Mouse (Mus musculus) lung, adult 2 months (tissue): ENCODE measurements at regions not wholly inside any gene's neighbourhood (a gene's known extent, or its start where the extent isn't known, plus 50 kb on each side); places are given as distances from the start of the nearest gene placed in this dataset.

Source experiments
- DNase-seq: peaks from one replicate; pipeline ENCODE4 v3.0.0; 2022
- H3K4me1 ChIP-seq: fragments of 200-500 bp; 2 replicates; pipeline ENCODE4 v1.6.1; 2011; ENCODE audit warnings: low read length; ENCODE audit not compliant: control insufficient read depth, insufficient read depth
- H3K4me3 ChIP-seq: fragments of 200-500 bp; replicated peaks from 2 replicates; pipeline ENCODE3; 2011; ENCODE audit warnings: low read depth, mild to moderate bottlenecking, control low read depth, low read length; ENCODE audit errors: extremely low read depth
- CTCF ChIP-seq: fragments of 200-500 bp; IDR thresholded peaks from 2 replicates; pipeline ENCODE4 v1.5.1; 2011; ENCODE audit warnings: mild to moderate bottlenecking, low read length, control low read depth; ENCODE audit not compliant: insufficient read depth
- POLR2A ChIP-seq: fragments of 200-500 bp; IDR thresholded peaks from 2 replicates; pipeline ENCODE4 v1.6.1; 2011; ENCODE audit warnings: low read depth, mild to moderate bottlenecking, control low read depth, low read length, borderline replicate concordance; ENCODE audit errors: extremely low read depth
- WGBS: fragments of 180-500 bp; shearing (Covaris S2); methylation state at CpG from one replicate; pipeline ENCODE4 v1.1.7; 2018; 5-methylcytosine and 5-hydroxymethylcytosine counted together

DNA sequence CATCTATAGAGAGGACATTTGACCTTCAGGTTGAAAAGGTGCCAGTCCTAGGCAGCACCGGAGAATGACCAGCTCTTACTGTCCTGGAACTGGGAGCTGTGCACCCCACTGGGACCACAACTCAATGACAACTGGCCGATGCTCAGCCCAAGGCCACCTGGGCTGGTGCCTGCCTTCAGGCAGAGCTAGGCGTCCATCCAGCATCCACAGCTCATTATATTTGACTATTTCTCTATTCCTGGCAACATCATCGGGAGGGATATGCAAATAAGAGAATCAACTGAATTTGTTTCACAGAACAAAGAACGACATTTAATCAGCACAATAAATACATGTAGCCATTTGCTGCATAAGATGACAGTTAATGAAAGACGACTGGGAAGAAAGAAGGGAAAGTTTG is 149.0 kb upstream of the Gli2 start:
- no peaks in the 10 kb centered on the region for H3K4me1 ChIP-seq
- TF ChIP-seq CTCF (no peak), POLR2A (no peak)
- 83% methylated on average over 6 of the region's 6 CpGs for WGBS
- H3K4me3 ChIP-seq = no peak overlapping the region
- no peak for DNase-seq

DNA sequence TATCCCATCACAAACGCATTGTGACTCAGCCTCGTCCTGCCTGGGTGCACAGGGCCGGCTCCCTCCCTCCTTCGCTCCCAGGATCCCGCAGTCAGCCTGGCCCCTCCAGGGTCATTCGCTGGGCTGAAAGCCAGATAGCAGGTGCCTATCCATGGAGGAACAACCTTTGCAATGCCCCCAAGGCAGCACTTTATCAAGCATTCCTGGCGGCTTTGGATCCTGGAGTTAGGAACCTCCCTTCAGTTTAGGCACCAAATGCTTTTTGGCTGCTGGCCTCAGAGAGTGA is 143.9 kb upstream of the Gli2 start:
- 31% methylated on average over 7 of the region's 7 CpGs for WGBS
- DNase-seq = no peak
- H3K4me1 ChIP-seq = no peaks in the 10 kb centered on the region
- H3K4me3 ChIP-seq = no peak overlapping the region
- TF ChIP-seq CTCF (no peak), POLR2A (no peak)

DNA sequence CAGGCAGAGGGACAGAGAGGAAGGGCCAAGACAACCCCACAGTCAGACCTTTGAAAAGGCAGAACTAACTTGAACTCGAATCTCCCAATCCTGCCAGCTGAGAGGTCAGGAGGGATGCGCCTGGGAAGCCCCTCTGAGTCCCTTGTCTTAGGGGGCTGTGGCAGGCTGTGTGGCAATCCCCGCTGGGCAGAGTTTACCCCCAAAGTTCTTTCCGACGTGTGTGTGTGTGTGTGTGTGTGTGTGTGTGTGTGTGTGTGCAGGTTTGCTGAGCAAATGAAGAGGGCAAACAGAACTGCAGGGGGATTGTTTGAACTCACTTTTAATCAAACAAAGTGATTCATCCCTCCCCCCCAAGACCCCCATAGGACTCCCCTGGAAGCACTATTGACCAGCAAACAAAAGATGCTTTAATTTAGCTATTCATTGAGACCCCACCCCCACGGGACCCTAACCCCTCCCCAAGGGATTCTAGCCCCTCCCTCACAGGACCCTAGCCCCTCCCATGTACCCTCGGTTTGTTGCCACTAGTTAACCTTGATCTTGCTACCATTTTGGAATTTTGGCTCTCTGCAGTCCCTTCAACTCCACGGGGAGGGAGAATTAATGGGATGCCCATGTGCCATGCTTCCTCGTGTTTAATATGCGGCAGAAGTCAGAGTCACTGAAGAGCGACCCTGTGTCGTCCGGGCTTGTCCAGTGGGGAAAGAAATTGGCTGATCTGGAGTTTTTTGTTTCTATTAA is 143.4 kb upstream of the Gli2 start:
- Histone ChIP-seq H3K4me3 (no peak overlapping the region), H3K4me1 (no peaks in the 10 kb centered on the region)
- 46% methylated on average over 13 of the region's 13 CpGs for WGBS
- no peak for TF ChIP-seq CTCF
- TF ChIP-seq POLR2A = no peak
- no peak for DNase-seq

DNA sequence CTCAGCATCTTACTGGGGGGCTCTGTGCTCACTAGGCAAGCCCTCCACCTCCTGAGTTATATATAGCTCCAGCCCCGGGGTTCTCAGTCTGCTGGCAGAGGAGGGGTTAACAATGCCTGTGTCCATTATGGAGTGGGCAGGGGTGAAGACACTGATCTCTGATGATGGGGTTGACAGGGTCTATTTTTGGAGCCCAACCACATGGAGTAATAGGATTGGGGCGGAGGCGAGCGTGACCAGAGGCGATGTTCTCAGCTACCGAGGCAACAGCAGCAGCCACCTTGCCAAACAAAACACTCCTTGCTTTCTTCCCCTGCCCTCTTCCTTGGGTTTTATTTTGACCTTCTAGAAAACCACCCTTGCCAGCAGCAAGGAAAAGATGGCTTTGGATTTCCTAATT is 141.1 kb upstream of the Gli2 start:
- Histone ChIP-seq H3K4me3 (no peak overlapping the region), H3K4me1 (no peaks in the 10 kb centered on the region)
- WGBS = 67% methylated on average over 6 of the region's 6 CpGs
- no peak for DNase-seq
- no peak for TF ChIP-seq CTCF
- TF ChIP-seq POLR2A = no peak

DNA sequence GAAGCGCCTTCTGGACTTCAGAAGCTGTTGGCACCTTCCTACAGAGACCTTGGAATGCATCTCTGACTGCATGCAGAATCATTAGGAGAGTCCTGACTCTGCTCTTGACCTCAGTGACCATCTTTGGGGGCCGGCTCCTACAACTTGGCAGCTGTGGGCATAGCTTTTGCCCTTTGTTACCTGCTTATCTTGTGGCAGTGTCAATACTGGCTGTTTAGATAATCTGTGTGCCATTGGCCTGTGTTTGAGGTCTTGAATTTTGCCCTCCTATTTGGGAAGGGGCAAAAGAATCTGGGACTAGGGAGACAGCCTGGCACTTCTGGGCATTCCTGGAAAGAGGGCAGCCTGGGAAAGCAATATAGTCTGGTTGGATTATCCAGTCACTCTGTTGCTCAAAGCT is 137.8 kb upstream of the Gli2 start:
- TF ChIP-seq POLR2A (no peak), CTCF (no peak)
- 82% methylated on average over 2 of the region's 2 CpGs for WGBS
- no peaks in the 10 kb centered on the region for H3K4me1 ChIP-seq
- DNase-seq = no peak
- H3K4me3 ChIP-seq = no peak overlapping the region

DNA sequence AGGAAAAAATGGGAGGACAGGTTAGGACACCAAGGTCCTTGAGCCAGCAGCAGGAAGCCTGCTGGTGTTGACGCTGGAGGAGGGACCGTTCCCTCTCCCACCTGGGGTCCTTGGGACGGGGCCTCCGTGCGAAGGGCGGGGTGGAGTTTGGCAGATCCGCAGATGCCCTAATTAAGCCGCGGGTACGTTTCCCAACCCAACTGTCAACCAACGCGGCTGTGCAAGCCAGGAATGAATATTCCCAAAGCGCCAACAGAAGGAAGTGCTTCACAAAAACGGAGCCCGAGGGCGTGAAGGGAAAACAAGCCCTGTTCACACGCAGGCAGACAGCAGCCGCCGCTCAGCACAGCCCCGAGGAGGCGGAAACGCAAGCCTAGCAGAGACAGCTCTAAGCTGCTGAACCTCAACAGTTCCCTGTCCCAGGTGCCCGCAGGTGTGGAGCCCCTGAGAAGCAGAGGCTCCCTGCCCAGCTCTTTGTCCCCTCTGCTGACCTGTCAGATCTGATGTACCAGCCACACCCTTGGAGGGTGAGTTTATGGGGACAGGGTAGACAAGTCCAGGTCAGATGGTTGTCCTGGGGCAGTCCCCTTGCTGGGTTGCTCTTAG is 136.1 kb upstream of the Gli2 start:
- Histone ChIP-seq H3K4me3 (no peak overlapping the region), H3K4me1 (no peaks in the 10 kb centered on the region)
- DNase-seq = no peak
- TF ChIP-seq POLR2A (no peak), CTCF (no peak)
- WGBS = 6% methylated on average over 23 of the region's 23 CpGs

DNA sequence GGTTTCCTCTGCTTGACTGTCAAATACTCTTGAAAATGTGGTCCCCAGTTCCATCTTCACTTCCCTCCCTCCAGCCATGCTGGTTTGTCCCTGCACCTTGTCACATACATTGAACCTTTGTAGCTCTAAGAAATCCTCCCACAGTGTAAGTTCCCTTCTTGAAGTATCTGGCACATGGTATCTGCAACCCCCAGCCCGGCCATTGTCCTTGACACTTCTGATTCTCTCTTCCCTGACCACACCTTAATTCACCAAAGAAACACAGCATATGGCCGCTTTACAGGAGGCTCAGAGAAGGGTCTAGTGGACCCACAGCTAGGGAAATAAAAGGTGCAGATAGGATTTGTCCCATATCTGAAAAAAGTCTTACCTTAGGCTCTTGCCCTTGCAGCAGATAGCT is 133.9 kb upstream of the Gli2 start:
- no peak overlapping the region for H3K4me3 ChIP-seq
- no peaks in the 10 kb centered on the region for H3K4me1 ChIP-seq
- no peak for DNase-seq
- WGBS = 82% methylated on average over 2 of the region's 2 CpGs
- TF ChIP-seq CTCF = no peak
- no peak for TF ChIP-seq POLR2A

DNA sequence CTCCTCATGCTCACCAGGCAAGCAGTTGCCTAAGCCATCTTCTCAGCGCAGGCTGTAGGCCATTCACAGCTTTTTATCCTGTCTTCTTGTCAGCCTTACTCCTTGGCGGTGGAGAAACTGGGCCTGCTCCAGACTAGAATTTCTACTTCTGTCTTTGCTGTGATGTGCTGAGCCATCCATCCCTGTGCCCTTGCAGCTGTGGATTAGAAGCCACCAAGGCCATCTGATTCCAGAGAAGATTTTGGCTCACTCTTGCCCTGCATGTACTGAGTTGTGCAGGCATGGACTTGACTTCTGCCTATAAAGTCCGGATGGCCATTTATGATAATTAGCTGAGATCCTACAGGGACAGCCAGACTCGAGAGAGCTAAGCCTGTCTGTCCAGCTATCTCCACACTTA is 133.4 kb upstream of the Gli2 start:
- WGBS = 79% methylated on average over 4 of the region's 4 CpGs
- Histone ChIP-seq H3K4me1 (no peaks in the 10 kb centered on the region), H3K4me3 (no peak overlapping the region)
- DNase-seq = no peak
- TF ChIP-seq POLR2A = no peak
- no peak for TF ChIP-seq CTCF

DNA sequence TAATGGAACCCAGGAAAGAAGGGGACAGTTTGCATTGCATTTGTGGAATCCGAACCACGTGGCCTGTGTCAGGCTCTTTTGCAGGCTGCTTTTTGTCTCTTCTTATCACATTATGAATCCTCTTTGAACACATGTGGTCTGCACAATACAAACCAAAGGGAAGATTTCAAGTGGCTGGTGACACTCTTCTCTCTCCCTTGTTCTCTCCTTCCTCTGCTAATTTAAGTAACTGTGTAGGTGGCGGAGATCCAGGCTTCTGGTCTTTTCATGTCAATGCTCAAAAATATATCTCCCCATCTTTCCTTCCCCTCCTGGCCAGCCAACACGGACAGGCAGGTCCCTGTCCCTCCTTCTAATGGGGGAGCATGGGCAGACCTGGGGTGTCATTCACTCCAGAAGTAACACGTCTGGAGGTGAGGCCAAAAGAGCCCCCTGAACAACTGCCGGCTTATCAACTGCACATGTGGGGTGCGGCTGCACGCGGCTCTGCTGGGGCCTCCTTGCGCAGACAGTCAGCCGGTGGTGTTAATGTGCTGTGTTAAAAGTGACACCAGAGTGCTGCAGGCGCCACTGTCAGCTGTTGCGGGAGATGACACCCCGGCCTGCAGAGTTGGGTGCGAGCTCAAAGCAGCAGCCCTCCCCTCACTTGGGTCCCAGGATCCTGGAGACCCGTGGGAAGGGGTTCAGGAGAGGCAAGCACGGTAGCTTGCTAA is 130.3 kb upstream of the Gli2 start:
- no peak for DNase-seq
- Histone ChIP-seq H3K4me3 (no peak overlapping the region), H3K4me1 (no peaks in the 10 kb centered on the region)
- 54% methylated on average over 17 of the region's 17 CpGs for WGBS
- no peak for TF ChIP-seq CTCF
- TF ChIP-seq POLR2A = no peak

DNA sequence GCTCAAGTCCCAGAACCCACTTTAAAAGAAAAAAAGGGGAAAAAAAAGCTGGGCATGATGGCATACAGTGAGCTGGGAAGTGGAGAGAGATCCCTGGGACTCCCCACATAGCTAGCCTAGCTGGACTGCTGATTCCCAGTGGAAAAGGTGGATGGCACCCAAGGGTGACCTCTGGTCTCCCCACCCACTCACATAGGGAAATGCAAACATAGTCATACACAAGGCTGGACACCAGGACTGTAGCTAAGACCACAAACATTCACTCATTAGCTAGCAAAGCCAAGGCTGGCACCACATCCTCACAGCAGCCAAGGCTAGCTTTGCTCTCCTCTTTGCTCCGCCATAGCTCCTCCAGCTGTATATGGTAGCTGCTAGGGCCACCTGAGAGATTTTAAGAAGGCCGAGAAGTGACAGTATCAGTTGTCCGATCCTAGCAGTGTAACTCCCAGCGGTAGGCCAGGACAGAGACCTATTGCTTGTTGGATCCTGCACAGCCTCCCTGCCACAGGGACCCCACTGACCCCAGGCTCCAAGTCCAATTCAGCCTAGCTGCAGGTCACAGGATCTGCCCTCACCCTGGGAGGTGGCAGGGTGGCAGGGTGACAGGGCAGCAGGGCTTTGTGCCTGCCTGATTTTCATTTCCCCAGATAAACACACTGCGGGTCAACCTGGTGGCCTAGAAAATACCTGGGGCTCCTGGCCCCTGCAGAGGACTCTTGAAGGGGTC is 119.8 kb upstream of the Gli2 start:
- H3K4me3 ChIP-seq = no peak overlapping the region
- H3K4me1 ChIP-seq = no peaks in the 10 kb centered on the region
- WGBS = 85% methylated on average over 5 of the region's 5 CpGs
- TF ChIP-seq POLR2A (no peak), CTCF (no peak)
- DNase-seq = no peak
